Mouse (Mus musculus) cerebellum, postnatal 36 days (tissue): ENCODE data around the gene Zbtb8a.
"Not testable (repeated sequence)": the region's sequence is repeated elsewhere in the genome, so short reads cannot be mapped to it uniquely, and the experiment has no call there.

Experiments
- DNase-seq, 2 experiments: peaks; one replicate each; pipeline ENCODE4 v3.0.0; 2021 to 2022; ENCODE audit warnings: mixed read lengths in 2 of 2

Gene Zbtb8a

GRCm38 (mm10) chr4:129377601-129378390 lies at the start of gene Zbtb8a:
TSS of gene Zbtb8a (minus strand) at chr4:129378116.
- DNase-seq: peak; percentile 49 to 50

DNA sequence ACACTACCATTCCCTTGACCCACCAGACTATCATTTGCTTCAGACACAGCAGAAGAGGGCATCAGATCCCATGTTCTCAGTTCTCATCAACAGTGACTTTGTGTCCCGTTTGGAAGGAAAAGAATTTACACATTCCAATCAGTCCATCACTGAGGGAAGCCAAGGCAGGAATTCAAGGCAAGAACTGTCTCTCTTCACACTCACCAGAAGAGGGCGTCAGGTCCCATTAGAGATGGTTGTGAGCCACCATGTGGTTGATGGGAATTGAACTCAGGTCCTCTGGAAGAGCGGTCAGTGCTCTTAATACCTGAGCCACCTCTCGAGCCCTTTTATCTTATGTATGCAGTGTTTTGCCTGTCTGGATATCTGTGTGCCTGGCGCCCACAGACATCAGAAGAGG lies 40.4 kb upstream of the Zbtb8a start:
- DNase-seq: no peak

DNA sequence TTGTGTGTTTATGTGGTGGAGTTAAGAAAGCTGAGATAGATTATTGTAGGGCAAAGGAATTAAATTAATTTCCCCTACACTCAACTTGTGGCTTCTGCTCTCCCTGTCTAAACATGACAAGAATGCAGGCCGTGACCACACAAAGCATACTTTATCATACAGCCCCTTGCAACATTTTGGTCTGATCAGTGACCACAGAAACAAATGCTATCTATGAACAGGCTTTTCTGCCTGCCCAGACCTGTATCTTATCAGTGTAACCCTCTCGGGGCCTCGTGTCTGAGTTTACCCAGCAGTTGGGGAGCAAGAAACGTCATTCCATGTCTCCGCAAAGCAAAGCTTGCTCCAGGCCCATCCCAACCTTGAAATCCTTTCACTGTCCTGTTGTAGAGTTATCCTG lies 38.6 kb upstream of the Zbtb8a start:
- DNase-seq: no peak

DNA sequence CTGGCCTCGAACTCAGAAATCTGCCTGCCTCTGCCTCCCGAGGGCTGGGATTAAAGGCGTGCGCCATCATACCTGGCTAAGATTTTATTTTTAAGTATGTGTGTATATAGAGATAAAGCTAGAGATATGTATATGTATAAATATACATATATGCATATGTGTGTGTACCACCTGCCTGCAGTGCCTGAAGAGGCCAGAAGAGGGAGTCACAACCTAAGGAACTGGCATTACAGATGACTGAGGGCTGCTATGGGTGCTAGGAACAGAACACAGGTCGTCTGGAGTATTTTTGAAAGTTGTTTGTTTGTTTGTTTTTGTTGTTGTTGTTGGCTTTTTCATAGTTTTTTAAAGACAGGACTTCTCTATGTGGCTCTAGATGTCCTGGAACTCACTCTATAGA lies 38.0 kb upstream of the Zbtb8a start:
- DNase-seq: no peak

GRCm38 (mm10) chr4:129410991-129411390 lies 33.1 kb upstream of the Zbtb8a start:
- DNase-seq: no peak

DNA sequence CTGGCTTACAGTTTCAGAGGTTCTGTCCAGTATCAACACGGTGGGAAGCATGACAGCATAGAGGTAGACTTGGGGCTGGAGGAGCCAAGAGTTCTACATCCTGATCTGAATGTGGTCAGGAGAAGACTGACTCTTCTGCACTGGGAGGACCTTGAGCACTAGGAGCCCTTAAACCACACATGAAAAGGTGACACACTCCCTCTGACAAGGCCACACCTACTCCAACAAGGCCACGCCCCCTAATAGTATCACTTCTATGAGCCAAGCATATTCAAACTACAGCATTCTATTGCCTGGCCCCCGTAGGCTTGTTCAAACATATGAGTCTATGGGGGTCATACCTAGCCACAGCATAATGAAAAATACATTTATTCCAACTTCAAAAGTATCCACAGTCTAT lies 32.6 kb upstream of the Zbtb8a start:
- DNase-seq: not testable (repeated sequence)

DNA sequence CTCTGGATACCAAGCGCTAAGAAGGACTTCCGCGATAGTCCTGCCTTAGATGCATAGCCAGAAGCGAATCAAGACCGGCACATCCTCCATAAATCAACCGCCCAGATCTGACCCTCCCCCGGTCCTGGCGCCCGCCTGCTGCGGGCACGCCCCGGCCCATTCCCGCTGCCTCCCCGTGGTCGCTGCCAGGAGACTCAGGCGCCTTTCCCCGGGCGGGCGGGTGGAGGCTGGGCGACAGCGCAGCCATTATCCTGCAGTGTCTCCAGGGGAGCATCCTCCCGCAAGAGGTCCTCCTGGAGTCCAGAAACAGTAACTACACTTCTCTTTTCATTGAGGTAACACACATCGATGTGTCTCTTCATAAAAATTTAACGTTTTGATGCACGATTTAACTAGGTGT lies 28.5 kb upstream of the Zbtb8a start:
- DNase-seq: peak; percentile 25 to 35

GRCm38 (mm10) chr4:129399813-129400212 lies 21.9 kb upstream of the Zbtb8a start:
- DNase-seq: no peak

DNA sequence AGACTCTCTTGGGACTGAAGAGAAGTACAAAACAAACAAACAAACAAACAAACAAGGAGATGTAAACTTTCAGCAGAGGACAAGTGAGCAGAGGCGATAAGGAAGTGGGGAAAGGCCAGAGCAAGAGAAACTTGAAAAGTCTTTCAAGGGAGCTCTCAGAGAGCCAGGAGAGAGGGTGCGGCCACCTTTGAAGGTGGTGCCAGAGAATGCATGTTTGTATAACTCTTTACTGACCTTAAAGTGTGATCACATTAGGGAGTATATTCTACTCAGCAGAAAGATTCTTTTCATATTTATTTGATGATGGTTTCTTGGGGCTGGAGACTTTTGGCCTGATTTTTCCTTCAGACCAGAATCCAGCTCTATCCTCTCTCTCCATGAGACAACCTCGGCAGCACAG lies 19.0 kb upstream of the Zbtb8a start:
- DNase-seq: no peak

GRCm38 (mm10) chr4:129394089-129394870 lies 16.4 kb upstream of the Zbtb8a start:
- no peak for DNase-seq

- DNase-seq: no peak
These were observed 13.1 kb upstream of the Zbtb8a start for GRCm38 (mm10) chr4:129390936-129391557.

GRCm38 (mm10) chr4:129390216-129390743 lies 12.4 kb upstream of the Zbtb8a start:
- no peak for DNase-seq

DNA sequence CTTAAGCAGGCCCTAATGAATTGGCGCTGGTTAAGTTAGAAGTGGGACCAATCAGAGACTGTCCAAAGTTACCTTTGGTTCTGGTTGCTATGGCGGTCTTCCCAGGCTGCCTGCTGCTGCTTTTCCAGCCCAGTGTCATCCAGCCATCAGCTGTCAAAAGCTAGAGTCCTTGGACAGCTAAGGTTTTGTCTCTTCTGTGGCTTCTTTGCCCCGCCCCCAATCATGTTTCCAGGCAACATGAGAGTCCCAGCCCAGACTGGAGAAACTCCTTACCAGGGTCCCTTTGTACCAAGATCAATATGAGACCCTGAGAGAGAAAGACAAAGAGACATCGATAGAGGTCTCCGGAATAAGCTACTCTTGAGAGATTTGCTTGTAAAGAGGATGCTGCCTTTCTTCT lies 10.5 kb upstream of the Zbtb8a start:
- DNase-seq: no peak

GRCm38 (mm10) chr4:129386989-129387388 lies 9.1 kb upstream of the Zbtb8a start:
- no peak for DNase-seq

GRCm38 (mm10) chr4:129386269-129386946 lies 8.5 kb upstream of the Zbtb8a start:
- no peak for DNase-seq

GRCm38 (mm10) chr4:129385685-129386084 lies 7.8 kb upstream of the Zbtb8a start:
- no peak for DNase-seq

DNA sequence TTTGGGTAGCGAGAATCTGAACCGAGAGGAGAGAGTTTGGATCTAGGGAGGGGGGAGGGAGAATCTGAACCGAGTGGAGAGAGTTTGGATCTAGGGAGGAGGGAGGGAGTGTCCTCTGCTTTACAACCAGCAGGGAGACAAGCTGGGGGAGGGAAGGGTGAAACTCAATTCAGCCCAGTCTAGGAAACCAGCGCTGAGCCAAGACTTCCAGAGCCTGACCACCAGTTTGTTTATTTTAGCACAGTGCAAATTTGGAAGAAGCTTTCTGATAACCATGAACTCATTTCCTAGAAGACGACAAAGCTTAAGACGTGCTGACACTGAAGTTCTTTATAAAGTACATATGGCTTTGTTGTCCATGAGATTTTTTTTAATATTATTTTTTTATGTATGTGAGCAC lies 6.5 kb upstream of the Zbtb8a start:
- DNase-seq: no peak

DNA sequence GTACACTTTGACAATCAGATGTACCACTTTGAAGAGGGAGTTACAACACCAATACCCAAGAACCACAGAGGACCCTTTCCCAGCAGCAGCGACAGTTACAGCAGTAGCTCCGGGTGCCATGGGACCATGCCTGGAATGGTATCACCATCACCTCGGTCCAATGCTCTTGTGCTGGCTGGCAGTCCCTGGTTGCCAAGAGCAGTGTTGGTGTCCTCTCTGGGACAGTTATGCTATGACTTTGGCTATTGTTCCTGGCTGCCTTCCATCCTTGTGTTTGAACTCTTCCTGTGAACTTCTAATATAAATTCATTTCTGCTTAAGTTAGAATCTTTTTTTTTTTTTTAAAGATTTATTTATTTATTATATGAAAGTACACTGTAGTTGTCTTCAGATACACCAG lies 5.7 kb upstream of the Zbtb8a start:
- no peak for DNase-seq

DNA sequence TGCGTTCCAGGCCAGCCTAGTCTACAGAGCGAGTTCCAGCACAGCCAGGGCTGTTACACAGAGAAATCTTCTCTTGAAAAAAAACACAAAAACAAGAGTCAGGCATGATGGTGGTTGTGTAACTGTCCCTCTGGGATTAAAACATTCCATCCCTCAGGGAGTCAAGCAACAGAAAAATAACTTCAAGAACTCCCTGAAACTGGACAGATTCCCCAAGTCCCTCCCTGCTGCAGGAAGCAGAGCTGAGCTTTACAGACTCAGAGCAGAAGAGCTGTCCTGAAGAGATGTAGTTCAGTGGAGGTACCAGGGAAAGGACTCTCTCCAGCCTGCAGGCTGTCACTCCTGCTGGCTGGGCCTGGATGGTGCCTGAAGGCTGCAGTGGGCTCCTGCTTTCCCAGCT lies 4.6 kb upstream of the Zbtb8a start:
- no peak for DNase-seq

DNA sequence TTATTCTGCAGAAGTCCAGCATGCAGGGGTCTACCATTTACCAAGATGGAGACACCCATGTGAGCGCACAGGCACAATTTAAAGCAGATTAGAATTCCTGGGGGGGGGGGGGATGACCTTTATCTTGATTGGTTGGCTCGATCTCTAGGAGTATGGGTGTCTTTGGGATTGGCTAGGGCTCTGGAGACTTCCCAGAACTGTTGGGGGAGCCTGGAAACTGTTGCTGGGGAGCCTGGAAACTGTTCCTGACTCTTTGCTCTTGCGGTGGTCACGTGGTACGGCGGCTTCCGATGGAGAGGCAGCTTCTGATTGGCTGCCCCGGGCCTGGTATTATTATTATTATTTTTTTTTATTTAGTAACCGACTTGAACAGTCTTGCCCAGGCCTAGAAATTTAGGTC lies 4.1 kb upstream of the Zbtb8a start:
- DNase-seq: no peak

DNA sequence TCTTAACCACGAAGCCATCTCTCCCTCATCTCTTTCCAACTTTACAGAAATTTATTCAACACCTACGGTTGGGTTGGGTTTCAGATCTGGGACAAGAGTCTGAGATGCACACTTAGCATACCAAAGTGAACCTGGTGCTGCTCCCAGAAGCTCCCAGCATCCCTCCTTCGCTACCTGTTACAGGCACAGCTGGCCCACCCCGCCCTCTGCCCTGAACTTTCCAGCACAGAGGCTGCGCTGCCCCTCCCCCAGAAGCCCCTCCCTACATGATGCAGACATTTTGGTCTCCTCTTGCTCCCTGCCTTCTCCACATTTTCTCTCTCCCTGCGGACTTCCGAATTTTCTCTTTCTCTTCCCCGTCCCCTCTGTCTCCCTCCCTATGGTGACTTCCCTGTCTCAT lies 3.2 kb upstream of the Zbtb8a start:
- DNase-seq: no peak

GRCm38 (mm10) chr4:129379805-129380204 lies 1.9 kb upstream of the Zbtb8a start:
- DNase-seq: no peak

DNA sequence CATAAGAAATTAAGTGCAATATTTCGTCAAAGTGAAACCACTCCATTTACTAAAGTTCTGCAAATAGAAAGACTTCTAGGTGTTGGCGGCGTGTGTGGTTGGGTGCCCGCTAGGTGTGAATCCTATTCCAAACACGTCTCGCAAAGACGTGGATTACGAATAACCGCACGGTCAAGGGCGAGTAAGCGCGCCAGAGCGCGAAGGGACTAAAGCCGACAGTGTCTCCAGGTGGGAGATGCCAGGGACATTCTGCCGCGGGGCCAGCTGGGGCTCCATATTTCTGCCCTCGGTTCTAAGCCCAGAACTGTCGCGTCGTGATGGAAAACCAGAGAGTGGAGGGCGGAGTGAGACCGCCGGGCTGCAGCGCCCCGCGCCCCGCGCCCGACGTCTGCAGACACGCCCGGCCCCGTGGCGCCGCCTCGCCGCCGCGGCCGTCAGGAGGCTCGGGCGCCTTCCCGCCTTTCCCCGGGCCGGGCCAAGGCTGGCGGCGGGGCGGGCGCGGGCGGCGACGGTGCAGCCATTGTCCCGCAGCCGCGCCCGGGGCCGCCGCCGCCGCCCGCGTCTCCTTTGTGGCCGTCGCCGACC lies 863 bp downstream of the Zbtb8a start:
- DNase-seq: peak; percentile 56 to 59
